Mouse (Mus musculus): ENCODE measurements around the gene Nutm1. TPM values are rescaled to one million over a fixed set of nuclear protein-coding genes. Genes with fewer than 3 reads are reported as not detected.

Gene Nutm1
- total RNA-seq, 2 experiments from 2014 or later: not detected

Other genes starting within 250 kb of the Nutm1 start
- not detected for gene Olfr1310, start 246.6 kb downstream of the Nutm1 start, total RNA-seq (2021)
- not detected for gene Olfr1311, start 234.9 kb downstream of the Nutm1 start, total RNA-seq (2021)
- not detected for gene Olfr1312, start 209.1 kb downstream of the Nutm1 start, total RNA-seq (2021)
- gene Olfr1313, start 181.4 kb downstream of the Nutm1 start, total RNA-seq (2021): not detected
- gene Olfr1314, start 162.5 kb downstream of the Nutm1 start, total RNA-seq (2021): not detected
- not detected for gene Olfr1315-ps1, start 143.9 kb downstream of the Nutm1 start, total RNA-seq (2021)
- not detected for gene Olfr1316, start 124.3 kb downstream of the Nutm1 start, total RNA-seq (2021)
- not detected for gene Olfr1317, start 119.0 kb downstream of the Nutm1 start, total RNA-seq (2021)
- gene Olfr1318, start 105.1 kb downstream of the Nutm1 start, total RNA-seq (2021): not detected
- 10 to 100 TPM; 59.7 to 62.4 TPM for gene Lpcat4, start 19.8 kb downstream of the Nutm1 start, total RNA-seq (2021)
- gene Nop10, start 2.6 kb upstream of the Nutm1 start, total RNA-seq (2021): 10 to 100 TPM; 61.9 to 80.6 TPM
- 10 to 100 TPM; 81.2 to 83.7 TPM for gene Slc12a6, start 6.5 kb upstream of the Nutm1 start, total RNA-seq (2021)
- gene Gm21985, start 7.0 kb upstream of the Nutm1 start, total RNA-seq (2021): 1 to 10 TPM; 1.0 to 1.3 TPM
- gene Emc4, start 108.7 kb upstream of the Nutm1 start, total RNA-seq (2021): 100 to 1,000 TPM; 146 to 165 TPM
- 10 to 100 TPM; 14.9 to 15.2 TPM for gene Katnbl1, start 119.9 kb upstream of the Nutm1 start, total RNA-seq (2021)
- 10 to 100 TPM; 32.8 to 33.3 TPM for gene Emc7, start 195.7 kb upstream of the Nutm1 start, total RNA-seq (2021)
- gene Chrm5, start 221.5 kb upstream of the Nutm1 start, total RNA-seq (2021): 10 to 100 TPM; 15.3 to 15.8 TPM
- 10 to 100 TPM in 1 of 2 experiments, 1 to 10 TPM in 1; 8.9 to 10.1 TPM for gene Aven, start 233.7 kb upstream of the Nutm1 start, total RNA-seq (2021)